Mouse (Mus musculus): Measurements from ENCODE around the gene Chrm5.

- TF ChIP-seq POLR2A (IDR thresholded peaks at IDR 0.05; ENCODE audit: insufficient read depth, low read depth, low read length) (no peak), CTCF (IDR thresholded peaks at IDR 0.05; ENCODE audit: insufficient read depth, low read depth, low read length) (no peak)
Measured at GRCm38 (mm10) chr2:112490483-112491196, 10.1 kb upstream of the Chrm5 start.

Measured in olfactory bulb, adult 2 months (tissue).